Mouse (Mus musculus): ENCODE measurements at regions not wholly inside any gene's neighbourhood (a gene's known extent, or its start where the extent isn't known, plus 50 kb on each side); places are given as distances from the start of the nearest gene placed in this dataset.

DNA sequence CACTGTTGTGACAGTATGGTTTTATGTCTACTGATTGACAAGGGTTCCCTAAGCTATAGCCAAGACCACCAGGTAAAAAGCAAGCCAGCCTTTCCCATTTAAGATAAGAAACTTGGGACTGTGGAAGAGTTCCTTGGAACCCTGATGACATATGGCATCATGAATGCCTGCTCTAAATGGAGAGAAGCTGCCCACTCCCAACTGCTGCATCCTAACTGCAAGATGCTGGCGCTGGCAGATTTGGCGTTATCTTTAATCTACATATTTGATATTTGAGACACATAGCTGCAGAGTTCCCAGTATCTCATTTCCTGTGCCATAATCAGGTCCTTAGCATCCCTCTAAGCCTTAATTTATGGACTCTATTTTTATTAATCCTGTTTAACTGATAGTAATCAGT, 200.4 kb upstream of the Arpp21 start:
- ATAC-seq (replicated peaks; ENCODE audit: poor library complexity) = no peak

DNA sequence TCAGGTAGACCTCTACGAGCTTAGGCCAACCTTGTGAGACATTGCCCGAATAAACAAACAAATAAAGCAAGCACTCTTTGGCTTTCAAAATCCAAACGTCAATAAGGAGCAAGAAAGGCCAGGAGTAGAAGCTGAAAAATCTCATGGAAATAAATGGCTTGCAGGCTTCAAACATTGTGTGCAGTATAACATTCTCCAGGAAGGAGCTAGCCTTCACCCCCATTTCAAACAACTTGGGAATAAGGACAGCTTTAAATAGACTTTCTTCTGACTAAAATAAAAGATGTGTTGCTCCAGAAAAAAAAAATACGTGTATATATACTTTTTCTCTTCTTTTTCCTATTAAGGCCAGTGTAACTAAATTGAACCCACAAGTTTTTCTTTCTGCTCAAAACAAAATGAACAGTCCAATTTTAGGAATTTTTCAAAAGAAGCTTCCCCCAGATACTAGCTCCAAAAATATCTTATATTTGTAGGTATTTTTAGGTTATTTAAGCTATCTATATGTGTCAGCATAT, 196.2 kb upstream of the Arpp21 start:
- ATAC-seq (replicated peaks; ENCODE audit: poor library complexity) = no peak

DNA sequence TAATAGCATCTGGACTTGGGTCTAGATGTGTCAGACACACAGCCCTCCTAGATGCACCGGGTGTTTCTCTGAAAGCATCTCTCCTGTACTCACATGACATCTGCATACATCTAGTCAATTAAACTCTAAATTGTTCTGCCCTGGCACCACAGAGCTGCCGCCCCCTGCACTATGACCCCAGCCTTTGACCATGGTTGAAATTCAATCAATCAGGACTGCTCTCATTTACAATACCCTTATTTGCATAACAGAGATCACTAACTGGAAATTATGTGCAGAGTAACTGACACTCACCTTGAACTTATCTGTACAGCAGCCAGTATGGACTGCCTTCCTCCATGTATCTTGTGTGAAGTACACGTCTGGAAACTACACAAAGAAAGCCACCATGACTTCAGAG, 193.5 kb upstream of the Arpp21 start:
- ATAC-seq (replicated peaks; ENCODE audit: poor library complexity) = no peak

DNA sequence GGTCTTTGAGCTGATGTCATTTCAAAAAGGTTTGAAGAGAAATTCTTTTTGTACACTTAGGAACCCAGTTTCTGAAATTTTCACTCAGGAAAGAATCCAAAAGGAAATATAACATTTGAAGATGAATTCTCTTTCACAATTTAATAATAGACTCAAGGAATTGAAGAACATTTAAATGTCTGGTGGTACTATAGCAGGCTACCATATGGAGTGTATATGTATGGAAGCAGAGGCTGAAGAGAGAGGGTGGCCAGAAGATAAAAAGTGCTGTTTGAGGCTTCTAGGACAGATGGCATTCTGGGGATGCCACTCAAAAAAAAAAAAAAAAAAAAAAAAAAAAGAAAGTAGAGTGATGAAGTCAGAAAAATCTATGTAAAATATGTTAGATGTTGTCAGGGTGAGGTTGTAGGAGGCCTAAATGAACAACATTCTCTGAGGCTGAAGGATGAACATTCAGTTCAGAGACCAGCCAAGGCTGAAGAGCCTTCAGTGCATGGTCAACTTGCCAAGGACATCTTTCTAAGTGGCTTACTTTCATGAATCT, 170.1 kb upstream of the Arpp21 start:
- no peak for ATAC-seq (replicated peaks; ENCODE audit: poor library complexity)

DNA sequence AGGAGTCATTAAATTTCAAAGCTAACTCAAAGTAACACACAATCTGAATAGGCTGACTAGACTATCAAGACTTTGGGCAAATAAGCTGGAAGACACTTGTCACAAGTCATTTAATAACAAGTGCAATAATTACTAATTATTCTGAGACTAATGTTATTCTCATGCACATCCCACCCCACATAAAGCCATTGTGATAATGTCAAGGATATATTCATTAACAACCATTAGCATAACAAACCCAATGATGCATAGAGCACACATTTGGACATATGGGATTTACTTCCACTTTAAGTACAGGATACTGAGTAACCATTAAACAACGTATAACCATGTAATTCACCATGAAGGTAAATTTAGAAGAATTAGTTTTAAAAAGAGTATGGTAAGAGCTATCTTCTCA, 135.0 kb upstream of the Arpp21 start:
- no peak for ATAC-seq (replicated peaks; ENCODE audit: poor library complexity)

DNA sequence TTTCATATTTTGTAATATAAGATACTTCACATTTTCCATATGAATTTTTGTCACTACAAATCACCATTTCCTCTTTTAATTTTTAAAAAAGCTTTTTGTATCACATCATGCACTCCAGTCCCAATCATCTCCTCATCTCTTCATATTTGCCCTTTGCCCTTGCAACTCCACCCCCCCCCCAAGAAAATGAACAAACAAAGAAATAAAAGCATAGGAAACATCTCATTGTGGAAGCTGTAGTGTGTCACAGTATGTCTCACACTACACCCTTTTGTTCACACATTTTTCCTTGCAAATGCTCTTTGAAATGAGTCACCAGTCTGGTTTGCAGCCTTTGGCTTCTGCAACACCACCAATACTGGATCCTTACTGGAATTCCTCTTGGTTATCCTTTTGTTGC, 131.6 kb upstream of the Arpp21 start:
- no peak for ATAC-seq (replicated peaks; ENCODE audit: poor library complexity)

DNA sequence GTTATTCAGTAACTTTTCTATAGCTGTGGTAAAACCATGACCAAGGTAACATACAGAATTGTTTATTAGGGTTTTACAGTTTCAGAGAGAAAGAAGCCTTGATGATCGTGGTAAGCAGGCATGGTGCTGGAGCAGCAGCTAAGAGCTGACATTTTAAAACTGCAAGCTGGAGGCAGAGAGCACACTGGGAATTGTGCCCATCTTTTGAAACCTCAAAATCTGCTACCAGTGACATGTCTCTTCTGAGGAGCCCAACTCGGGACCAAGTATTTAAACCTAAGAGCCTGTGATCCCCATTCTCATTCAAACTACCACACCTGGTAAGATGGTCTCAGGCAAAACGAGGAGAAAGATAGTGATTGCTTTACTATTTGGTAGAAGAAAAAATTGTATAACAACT, 125.6 kb upstream of the Arpp21 start:
- ATAC-seq (replicated peaks; ENCODE audit: poor library complexity) = no peak

DNA sequence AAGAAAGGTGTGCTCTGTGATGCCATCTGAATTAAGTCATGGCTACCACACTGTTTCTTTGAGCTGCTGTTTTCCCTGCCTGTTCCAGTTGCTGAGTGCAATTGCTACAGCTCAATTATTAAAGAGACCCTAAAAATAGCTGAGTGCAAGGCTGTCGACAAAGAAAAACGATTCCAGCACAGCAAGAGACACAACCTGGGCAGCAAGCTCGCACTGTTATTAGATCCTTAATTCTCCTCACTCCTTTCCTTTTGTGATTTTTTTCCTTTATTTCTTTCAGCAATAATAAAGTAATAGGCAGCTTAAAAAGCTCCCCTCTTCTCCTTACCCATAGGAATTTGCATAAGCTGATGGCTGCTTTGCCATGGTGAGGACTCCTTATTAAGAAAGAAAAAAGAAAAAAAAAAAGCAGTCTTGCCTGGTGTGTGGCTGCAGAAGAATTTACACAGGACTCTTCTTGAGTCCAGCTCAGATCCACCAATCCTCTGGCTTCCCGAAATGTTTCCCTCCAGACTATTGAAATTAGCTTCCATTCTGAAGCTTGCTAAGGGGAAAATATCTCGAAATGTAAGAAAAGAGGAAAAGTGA, 123.1 kb upstream of the Arpp21 start:
- no peak for ATAC-seq (replicated peaks; ENCODE audit: poor library complexity)

DNA sequence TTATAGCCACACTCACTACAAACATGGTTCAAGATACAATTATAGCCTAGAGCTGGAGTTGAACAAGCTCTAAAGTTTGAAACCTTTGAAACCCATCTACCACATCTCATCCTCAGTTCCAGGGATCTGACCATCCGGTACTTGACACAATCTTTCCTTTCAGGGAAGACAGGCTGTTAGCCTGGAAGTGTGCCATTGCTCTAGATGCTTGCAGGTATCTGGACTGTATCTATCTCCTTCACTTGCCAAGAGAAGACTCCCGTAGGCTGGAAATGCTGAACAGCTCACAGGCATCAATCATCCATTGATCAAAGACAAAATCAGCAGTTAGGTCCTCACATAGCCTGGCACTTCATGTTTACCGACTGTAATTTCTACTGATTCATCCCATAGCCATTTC, 117.5 kb upstream of the Arpp21 start:
- ATAC-seq (replicated peaks; ENCODE audit: poor library complexity) = no peak

DNA sequence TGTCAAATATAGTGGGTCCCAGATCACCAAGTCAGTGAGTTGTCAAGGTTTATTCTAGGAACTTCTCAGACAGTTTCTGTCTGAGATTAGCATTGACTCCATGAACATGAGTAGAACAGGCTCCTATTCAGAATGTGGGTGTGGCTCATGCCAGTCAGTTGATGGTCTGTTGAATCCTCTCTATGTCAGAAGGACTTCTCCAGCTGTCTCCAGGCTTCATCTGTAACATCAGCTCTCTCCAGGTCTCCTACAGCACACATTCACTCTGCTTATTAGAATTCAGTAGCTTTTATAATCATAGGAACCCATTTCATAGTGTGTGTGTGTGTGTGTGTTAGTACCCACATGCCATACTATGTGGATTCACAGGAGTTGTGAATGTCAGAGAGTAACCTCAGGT, 113.2 kb upstream of the Arpp21 start:
- ATAC-seq (replicated peaks; ENCODE audit: poor library complexity) = no peak

DNA sequence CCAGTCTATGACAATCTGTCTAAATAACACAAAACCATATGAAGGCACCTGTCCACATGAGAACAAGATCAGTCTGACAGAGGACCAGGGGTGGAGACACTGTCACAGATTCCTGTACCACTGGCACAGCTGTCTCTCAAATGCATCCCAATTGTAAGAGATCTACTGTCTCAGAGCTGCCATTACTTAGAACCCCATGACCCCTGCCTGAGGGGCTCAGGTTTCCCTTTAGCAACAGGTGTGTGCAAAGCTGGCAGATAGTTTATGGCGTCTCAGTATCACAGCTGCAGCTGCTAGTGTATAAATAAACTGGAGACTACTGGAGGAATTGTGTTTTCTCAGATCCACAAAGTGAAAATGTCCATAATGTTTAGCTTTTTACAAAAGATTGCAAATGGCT, 109.1 kb upstream of the Arpp21 start:
- no peak for ATAC-seq (replicated peaks; ENCODE audit: poor library complexity)

DNA sequence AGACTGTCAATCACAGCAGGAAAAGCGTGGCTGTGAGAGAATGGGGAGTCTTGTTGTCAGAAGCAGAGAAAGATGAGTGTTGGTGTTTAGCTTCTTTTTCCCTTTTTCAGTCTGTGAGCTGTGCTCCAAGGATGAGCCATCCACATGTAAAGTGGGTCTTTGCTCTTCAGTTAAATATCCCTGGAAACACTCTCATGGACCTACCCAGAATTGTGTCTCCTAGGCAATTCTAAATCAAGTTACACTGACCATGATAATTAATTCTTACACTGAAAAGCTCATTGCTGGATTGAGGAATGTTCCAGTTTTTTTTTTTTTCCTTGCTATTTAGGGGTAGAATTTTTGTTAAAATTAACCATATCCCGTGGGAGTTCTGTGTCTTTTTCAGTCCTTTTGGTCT, 104.6 kb upstream of the Arpp21 start:
- ATAC-seq (replicated peaks; ENCODE audit: poor library complexity) = no peak

DNA sequence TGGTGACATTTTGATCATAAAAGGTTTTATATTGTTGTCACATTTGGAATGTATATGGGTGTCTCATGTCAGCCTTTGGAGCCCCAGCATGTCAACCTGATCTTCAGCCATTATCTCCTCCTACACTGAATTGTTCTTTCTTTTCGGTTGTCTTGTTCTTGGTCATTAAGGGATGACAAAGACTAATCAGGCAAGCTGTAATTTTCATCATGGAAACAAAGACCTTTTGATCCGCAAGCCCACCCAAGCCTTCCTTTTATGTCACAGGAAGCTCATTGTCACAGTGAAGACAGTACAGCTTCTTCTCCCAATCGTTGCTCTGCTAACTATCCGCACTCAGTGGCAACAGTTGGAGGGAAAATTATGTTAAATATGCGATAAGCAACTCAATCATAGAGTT, 84.3 kb upstream of the Arpp21 start:
- no peak for ATAC-seq (replicated peaks; ENCODE audit: poor library complexity)

DNA sequence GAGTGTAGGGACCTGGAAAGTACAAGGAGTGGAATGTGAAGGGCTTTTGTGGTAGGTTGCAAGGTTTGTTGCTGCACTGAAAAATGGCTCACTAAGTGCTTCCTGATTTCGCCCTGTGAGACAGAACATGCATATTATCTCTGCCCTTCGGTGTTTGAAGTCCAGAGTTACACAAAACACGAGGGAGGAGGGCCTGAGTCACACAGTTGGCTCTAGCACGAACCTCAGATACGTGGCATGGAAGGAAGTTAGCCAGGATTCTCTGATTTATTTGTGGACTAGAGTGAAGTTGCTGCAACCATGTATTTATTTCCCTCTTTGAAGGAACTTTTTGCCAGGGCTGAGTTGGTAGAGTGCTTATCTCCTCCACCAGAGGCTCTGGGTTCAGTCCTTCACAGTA, 73.2 kb upstream of the Arpp21 start:
- no peak for ATAC-seq (replicated peaks; ENCODE audit: poor library complexity)

DNA sequence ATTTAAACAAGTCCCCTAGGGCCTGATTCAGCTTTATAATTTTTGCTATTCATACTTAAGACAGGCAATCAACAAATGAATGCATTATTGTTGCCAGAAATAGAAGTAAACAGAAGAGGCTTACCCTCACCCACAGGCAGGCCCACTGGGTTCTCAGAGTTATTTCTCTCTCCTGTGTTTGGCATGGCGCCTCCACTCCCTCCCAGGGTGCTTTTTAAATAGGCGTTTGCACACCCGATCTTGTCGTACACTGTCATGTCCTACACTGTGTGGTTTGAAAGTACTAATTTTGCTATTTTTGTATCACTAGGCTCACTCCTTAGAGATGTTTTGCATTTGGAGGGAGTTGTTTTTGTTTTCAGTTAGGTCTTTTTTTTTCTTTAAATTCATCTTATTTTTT, 72.1 kb upstream of the Arpp21 start:
- ATAC-seq (replicated peaks; ENCODE audit: poor library complexity) = no peak

DNA sequence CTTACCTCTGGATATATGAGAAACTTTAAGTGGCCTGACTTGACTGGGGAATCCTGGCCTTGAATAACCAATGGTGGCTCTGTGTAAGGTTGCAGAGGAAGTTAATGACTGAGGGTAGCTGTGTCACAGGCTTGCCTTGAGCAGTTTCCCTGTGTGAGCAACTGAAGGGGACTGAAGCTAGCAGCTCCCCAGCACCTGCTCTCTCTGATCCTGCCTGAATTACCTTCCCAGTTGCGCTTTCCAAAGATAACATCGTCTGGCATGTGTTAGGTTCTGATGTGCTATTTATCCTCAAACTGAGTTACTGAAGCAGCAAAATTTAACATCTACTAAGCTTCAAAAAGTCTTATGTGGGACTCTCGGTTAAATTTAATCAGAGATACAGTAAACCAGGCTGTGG, 56.1 kb upstream of the Arpp21 start:
- no peak for ATAC-seq (replicated peaks; ENCODE audit: poor library complexity)

Data from megakaryocyte progenitor cell, adult 5-6 weeks (primary cell).